Mouse (Mus musculus): ENCODE results near the gene Tubb2a. TPM values are rescaled to one million over a fixed set of nuclear protein-coding genes. Genes with fewer than 3 reads are reported as not detected.

Gene Tubb2a
- 1,717 and 2,137 TPM in 2 replicates for polyA plus RNA-seq (2015; fragmentation: Nextera tagmentation; extraction: Ambion mirVana)

DNA sequence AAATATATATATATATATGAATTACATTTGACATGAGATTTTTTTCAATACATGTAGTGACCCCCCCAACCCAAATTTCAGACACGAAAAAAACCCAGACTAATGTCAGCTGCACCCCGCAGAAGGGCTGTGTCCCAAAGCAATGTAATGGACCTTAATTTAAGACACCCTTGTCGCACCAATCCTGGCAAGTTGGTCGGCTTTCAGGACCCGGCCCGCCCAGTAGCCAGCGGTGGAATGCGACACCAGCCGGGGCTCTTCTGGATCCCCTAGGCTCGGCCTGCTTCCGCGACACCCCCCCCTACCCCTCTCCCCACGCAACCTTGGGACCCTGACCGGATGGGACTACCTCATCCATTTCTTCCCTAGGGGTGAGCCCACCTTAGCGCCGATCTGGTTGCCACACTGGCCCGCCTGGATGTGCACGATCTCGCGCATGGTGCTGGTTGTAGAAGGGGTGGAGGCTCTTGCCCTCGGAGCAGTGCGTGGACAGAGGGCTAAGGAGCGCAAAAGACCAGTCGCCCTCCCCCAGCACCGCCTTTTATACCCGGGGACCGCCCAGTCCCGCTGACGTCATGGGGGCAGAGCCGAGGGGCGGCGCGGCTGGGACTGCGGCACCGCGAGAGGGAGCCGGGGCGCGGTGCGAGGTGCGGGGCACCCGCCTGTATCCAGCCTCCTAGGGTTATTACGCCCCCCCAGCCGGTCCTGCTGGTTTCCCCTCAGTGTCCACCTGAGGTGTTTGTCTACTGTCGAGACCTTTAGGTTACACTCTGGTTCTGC lies at the start of gene Tubb2a:
Gene Tubb2a (minus strand): TSS at position 516 of the 780 bp plus-strand sequence.
- peak within 1 kb of the TSS; percentile 87 for H3K27ac ChIP-seq (ENCODE audit: low read length)
- peak; percentile 90 for ATAC-seq
- peak within 1 kb of the TSS; percentile 95 for H3K4me3 ChIP-seq (replicated peaks; ENCODE audit: low read length)
- H3K4me1 ChIP-seq (replicated peaks; ENCODE audit: control insufficient read depth, insufficient read depth, low read length), result peaks cover 19% of the 10 kb centered on the region
- H3K36me3 ChIP-seq (ENCODE audit: control insufficient read depth, insufficient read depth), result peaks cover 3% of the 10 kb centered on the region
- 1% methylated on average over 45 of the region's 45 CpGs for WGBS
- H3K9me3 ChIP-seq (ENCODE audit: control insufficient read depth, low read length), result no peaks in the 10 kb centered on the region
- H3K27me3 ChIP-seq (replicated peaks; ENCODE audit: control insufficient read depth, insufficient read depth, low read length), result no peaks in the 10 kb centered on the region
- peak within 1 kb of the TSS; percentile 79 for H3K4me2 ChIP-seq (ENCODE audit: low read length)
- peak within 1 kb of the TSS; percentile 93 for H3K9ac ChIP-seq (replicated peaks; ENCODE audit: low read depth, low read length)

DNA sequence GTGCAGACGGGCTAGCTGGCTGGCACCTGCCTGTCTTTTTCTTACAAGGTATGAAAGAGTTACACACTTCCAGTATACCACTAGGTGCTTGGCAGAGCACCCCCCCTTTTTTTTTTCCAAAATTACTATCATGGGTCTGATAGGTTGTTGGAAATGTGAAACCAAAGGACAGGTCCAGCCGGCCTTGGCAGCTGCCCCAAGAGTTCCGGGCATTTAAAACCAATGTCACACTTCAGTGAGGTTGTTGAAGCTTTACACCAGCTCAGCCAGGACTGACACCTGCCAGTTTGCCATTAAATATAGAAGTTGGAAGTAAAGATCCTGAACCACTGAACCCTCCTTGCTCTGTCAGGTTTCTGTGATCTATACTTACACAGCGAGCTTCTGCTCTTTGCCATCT lies 47.9 kb upstream of the Tubb2a start:
- peak overlapping the region; percentile 54 for H3K9ac ChIP-seq (replicated peaks; ENCODE audit: low read depth, low read length)
- no peak for ATAC-seq
- WGBS, result 26% methylated on average over 4 of the region's 4 CpGs

GRCm38 (mm10) chr13:34120536-34120935 lies 42.7 kb upstream of the Tubb2a start:
- H3K27ac ChIP-seq (ENCODE audit: low read length), result no peak overlapping the region
- WGBS, result 98% methylated on average over 2 of the region's 2 CpGs
- H3K9me3 ChIP-seq (ENCODE audit: control insufficient read depth, low read length), result no peaks in the 10 kb centered on the region
- ATAC-seq, result no peak
- no peak overlapping the region for H3K9ac ChIP-seq (replicated peaks; ENCODE audit: low read depth, low read length)
- H3K4me3 ChIP-seq (replicated peaks; ENCODE audit: low read length), result no peak overlapping the region
- H3K27me3 ChIP-seq (replicated peaks; ENCODE audit: control insufficient read depth, insufficient read depth, low read length), result no peaks in the 10 kb centered on the region
- peaks cover 12% of the 10 kb centered on the region for H3K36me3 ChIP-seq (ENCODE audit: control insufficient read depth, insufficient read depth)
- no peak overlapping the region for H3K4me2 ChIP-seq (ENCODE audit: low read length)
- peaks cover 33% of the 10 kb centered on the region for H3K4me1 ChIP-seq (replicated peaks; ENCODE audit: control insufficient read depth, insufficient read depth, low read length)

More for the DNA sequence above, 47.9 kb upstream of the Tubb2a start:
- no peak overlapping the region; the same call in 1 of the 2 replicates for H3K27ac ChIP-seq (ENCODE audit: low read length)
- peak overlapping the region; percentile 96 for H3K4me2 ChIP-seq (ENCODE audit: low read length)
- H3K4me3 ChIP-seq (replicated peaks; ENCODE audit: low read length), result peak overlapping the region; percentile 55
- H3K4me1 ChIP-seq (replicated peaks; ENCODE audit: control insufficient read depth, insufficient read depth, low read length), result peaks cover 37% of the 10 kb centered on the region
- H3K9me3 ChIP-seq (ENCODE audit: control insufficient read depth, low read length), result no peaks in the 10 kb centered on the region
- H3K36me3 ChIP-seq (ENCODE audit: control insufficient read depth, insufficient read depth), result peaks cover 16% of the 10 kb centered on the region
- no peaks in the 10 kb centered on the region for H3K27me3 ChIP-seq (replicated peaks; ENCODE audit: control insufficient read depth, insufficient read depth, low read length)

DNA sequence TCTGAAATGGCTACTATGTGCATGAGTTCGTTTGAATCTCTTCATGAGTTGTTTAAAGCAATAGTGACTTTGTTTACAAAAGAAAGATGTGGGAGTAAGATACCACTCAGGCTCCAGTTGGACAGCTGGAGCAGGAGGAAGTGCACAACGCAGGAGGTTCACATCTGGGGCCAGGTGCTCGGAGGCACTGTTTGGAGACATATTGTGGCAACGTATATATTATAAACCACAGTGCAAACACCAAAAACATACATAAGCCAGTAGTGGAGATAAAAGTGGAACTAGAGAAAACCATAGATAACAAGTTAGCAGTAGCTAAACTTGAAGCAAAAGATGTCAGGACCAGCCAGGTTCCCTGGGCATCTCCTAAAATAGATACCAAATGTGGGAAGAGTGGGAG lies 41.6 kb upstream of the Tubb2a start:
- H3K4me1 ChIP-seq (replicated peaks; ENCODE audit: control insufficient read depth, insufficient read depth, low read length), result peaks cover 22% of the 10 kb centered on the region
- no peak overlapping the region for H3K27ac ChIP-seq (ENCODE audit: low read length)
- no peak for ATAC-seq
- no peak overlapping the region for H3K4me3 ChIP-seq (replicated peaks; ENCODE audit: low read length)
- H3K9me3 ChIP-seq (ENCODE audit: control insufficient read depth, low read length), result no peaks in the 10 kb centered on the region
- peaks cover 10% of the 10 kb centered on the region for H3K36me3 ChIP-seq (ENCODE audit: control insufficient read depth, insufficient read depth)
- no peak overlapping the region for H3K4me2 ChIP-seq (ENCODE audit: low read length)
- no peak overlapping the region for H3K9ac ChIP-seq (replicated peaks; ENCODE audit: low read depth, low read length)
- 84% methylated on average over 4 of the region's 4 CpGs for WGBS
- H3K27me3 ChIP-seq (replicated peaks; ENCODE audit: control insufficient read depth, insufficient read depth, low read length), result no peaks in the 10 kb centered on the region

- Histone ChIP-seq H3K36me3 (ENCODE audit: control insufficient read depth, insufficient read depth) (peaks cover 5% of the 10 kb centered on the region; the same call in 1 of the 2 replicates), H3K4me2 (ENCODE audit: low read length) (no peak overlapping the region), H3K27me3 (replicated peaks; ENCODE audit: control insufficient read depth, insufficient read depth, low read length) (no peaks in the 10 kb centered on the region), H3K4me3 (replicated peaks; ENCODE audit: low read length) (no peak overlapping the region), H3K9me3 (ENCODE audit: control insufficient read depth, low read length) (no peaks in the 10 kb centered on the region), H3K4me1 (replicated peaks; ENCODE audit: control insufficient read depth, insufficient read depth, low read length) (peaks cover 16% of the 10 kb centered on the region), H3K9ac (replicated peaks; ENCODE audit: low read depth, low read length) (no peak overlapping the region), H3K27ac (ENCODE audit: low read length) (no peak overlapping the region)
- WGBS, result 82% methylated on average over 4 of the region's 4 CpGs
- no peak for ATAC-seq
Observed at GRCm38 (mm10) chr13:34118816-34119215, 41.0 kb upstream of the Tubb2a start.

DNA sequence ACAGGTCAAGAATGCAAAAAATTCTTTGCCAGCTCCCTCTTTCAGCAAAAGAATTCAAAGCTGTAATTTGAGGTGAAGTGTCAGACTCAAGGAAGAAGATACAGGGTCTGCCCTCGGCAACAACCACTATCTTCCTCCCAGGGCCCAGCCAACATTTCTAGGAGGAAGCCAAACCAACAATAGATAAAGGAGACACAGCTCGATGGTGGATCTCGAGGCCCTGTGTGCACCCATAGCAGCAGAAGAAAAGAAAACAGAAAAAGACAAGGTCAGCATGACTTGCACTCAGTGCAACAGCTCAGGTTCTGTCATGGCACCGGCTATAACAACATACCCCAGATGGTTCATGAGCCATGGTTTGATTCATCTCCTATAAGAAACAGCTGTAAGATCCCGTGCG lies 38.7 kb upstream of the Tubb2a start:
- H3K27me3 ChIP-seq (replicated peaks; ENCODE audit: control insufficient read depth, insufficient read depth, low read length), result no peaks in the 10 kb centered on the region
- H3K4me1 ChIP-seq (replicated peaks; ENCODE audit: control insufficient read depth, insufficient read depth, low read length), result no peaks in the 10 kb centered on the region
- WGBS, result 94% methylated on average over 6 of the region's 6 CpGs
- H3K9me3 ChIP-seq (ENCODE audit: control insufficient read depth, low read length), result no peaks in the 10 kb centered on the region
- H3K9ac ChIP-seq (replicated peaks; ENCODE audit: low read depth, low read length), result no peak overlapping the region
- H3K4me3 ChIP-seq (replicated peaks; ENCODE audit: low read length), result no peak overlapping the region
- H3K4me2 ChIP-seq (ENCODE audit: low read length), result no peak overlapping the region
- no peak overlapping the region for H3K27ac ChIP-seq (ENCODE audit: low read length)
- H3K36me3 ChIP-seq (ENCODE audit: control insufficient read depth, insufficient read depth), result peaks cover 3% of the 10 kb centered on the region; the same call in 1 of the 2 replicates
- no peak for ATAC-seq

- H3K4me1 ChIP-seq (replicated peaks; ENCODE audit: control insufficient read depth, insufficient read depth, low read length), result no peaks in the 10 kb centered on the region
- no peak overlapping the region for H3K9ac ChIP-seq (replicated peaks; ENCODE audit: low read depth, low read length)
- ATAC-seq, result no peak
Observed at GRCm38 (mm10) chr13:34114654-34115053, 36.8 kb upstream of the Tubb2a start.

DNA sequence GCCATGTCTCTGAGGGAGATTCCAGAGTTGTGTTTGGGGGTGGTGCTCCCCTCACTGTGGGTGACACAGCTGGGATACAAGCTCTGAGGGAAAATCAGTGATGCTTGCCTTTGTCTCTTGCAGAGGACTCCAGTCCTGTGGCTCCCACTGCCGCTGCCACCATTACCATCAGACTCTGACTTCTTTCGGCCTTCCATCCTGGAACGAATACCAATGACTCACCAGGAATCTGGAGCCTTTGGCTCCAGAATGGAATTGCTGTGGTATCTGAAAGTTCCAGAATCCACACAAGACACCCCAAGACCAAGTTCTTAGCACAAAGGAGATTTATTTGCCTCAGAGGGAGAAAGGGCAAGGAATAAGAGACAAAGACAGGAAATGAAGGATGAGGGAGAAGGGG lies 35.3 kb upstream of the Tubb2a start:
- 96% methylated on average over 3 of the region's 3 CpGs for WGBS
- no peak overlapping the region for H3K27ac ChIP-seq (ENCODE audit: low read length)
- no peak for ATAC-seq
- no peak overlapping the region for H3K4me3 ChIP-seq (replicated peaks; ENCODE audit: low read length)
- H3K4me2 ChIP-seq (ENCODE audit: low read length), result no peak overlapping the region
- H3K9me3 ChIP-seq (ENCODE audit: control insufficient read depth, low read length), result no peaks in the 10 kb centered on the region
- H3K27me3 ChIP-seq (replicated peaks; ENCODE audit: control insufficient read depth, insufficient read depth, low read length), result no peaks in the 10 kb centered on the region
- no peak overlapping the region for H3K9ac ChIP-seq (replicated peaks; ENCODE audit: low read depth, low read length)
- no peaks in the 10 kb centered on the region for H3K36me3 ChIP-seq (ENCODE audit: control insufficient read depth, insufficient read depth)
- H3K4me1 ChIP-seq (replicated peaks; ENCODE audit: control insufficient read depth, insufficient read depth, low read length), result no peaks in the 10 kb centered on the region

More at GRCm38 (mm10) chr13:34114654-34115053, 36.8 kb upstream of the Tubb2a start:
- 86% methylated on average over 4 of the region's 4 CpGs for WGBS
- Histone ChIP-seq H3K4me3 (replicated peaks; ENCODE audit: low read length) (no peak overlapping the region), H3K36me3 (ENCODE audit: control insufficient read depth, insufficient read depth) (no peaks in the 10 kb centered on the region), H3K4me2 (ENCODE audit: low read length) (no peak overlapping the region), H3K9me3 (ENCODE audit: control insufficient read depth, low read length) (no peaks in the 10 kb centered on the region), H3K27ac (ENCODE audit: low read length) (no peak overlapping the region), H3K27me3 (replicated peaks; ENCODE audit: control insufficient read depth, insufficient read depth, low read length) (no peaks in the 10 kb centered on the region)

GRCm38 (mm10) chr13:34112369-34113081 lies 34.7 kb upstream of the Tubb2a start:
- WGBS, result 79% methylated on average over 5 of the region's 5 CpGs
- Histone ChIP-seq H3K4me2 (ENCODE audit: low read length) (no peak overlapping the region), H3K27ac (ENCODE audit: low read length) (no peak overlapping the region), H3K4me3 (replicated peaks; ENCODE audit: low read length) (no peak overlapping the region), H3K27me3 (replicated peaks; ENCODE audit: control insufficient read depth, insufficient read depth, low read length) (no peaks in the 10 kb centered on the region), H3K9ac (replicated peaks; ENCODE audit: low read depth, low read length) (no peak overlapping the region), H3K9me3 (ENCODE audit: control insufficient read depth, low read length) (no peaks in the 10 kb centered on the region), H3K4me1 (replicated peaks; ENCODE audit: control insufficient read depth, insufficient read depth, low read length) (no peaks in the 10 kb centered on the region), H3K36me3 (ENCODE audit: control insufficient read depth, insufficient read depth) (no peaks in the 10 kb centered on the region)
- no peak for ATAC-seq
